Mouse (Mus musculus) neural tube, embryonic 14.5 days (tissue): ENCODE measurements around the gene Sae1. TPM values are rescaled to one million over a fixed set of nuclear protein-coding genes. Genes with fewer than 3 reads are reported as not detected.

Experiments used
- ATAC-seq: fragments of 200-750 bp; cut with Nextera tagmentation; 2 replicates; pipeline ENCODE4 v1.8.0; 2017; ENCODE audit warnings: low read depth, mild to moderate bottlenecking, moderate TSS enrichment, moderate library complexity
- H3K27ac ChIP-seq: fragments of 300-500 bp; sonication (generic); 2 replicates; pipeline ENCODE4 v1.5.1; 2014; ENCODE audit warnings: low read depth, mild to moderate bottlenecking, control low read depth, low read length, moderate library complexity, mixed read lengths
- H3K27me3 ChIP-seq: fragments of 300-500 bp; sonication (generic); 2 replicates; pipeline ENCODE4 v1.6.1; 2014; ENCODE audit warnings: low read length; ENCODE audit not compliant: control insufficient read depth, insufficient read depth
- H3K36me3 ChIP-seq: fragments of 300-500 bp; sonication (generic); 2 replicates; pipeline ENCODE4 v1.6.1; 2014; ENCODE audit warnings: low read length, mixed read lengths; ENCODE audit not compliant: control insufficient read depth, insufficient read depth
- H3K4me1 ChIP-seq: fragments of 300-500 bp; sonication (generic); 2 replicates; pipeline ENCODE4 v1.6.1; 2014; ENCODE audit warnings: low read length; ENCODE audit not compliant: control insufficient read depth, insufficient read depth
- H3K4me2 ChIP-seq: fragments of 300-500 bp; sonication (generic); 2 replicates; pipeline ENCODE4 v1.6.1; 2014; ENCODE audit warnings: mild to moderate bottlenecking, low read depth, low read length, control low read depth
- H3K4me3 ChIP-seq: fragments of 300-500 bp; sonication (generic); 2 replicates; pipeline ENCODE4 v1.5.1; 2014; ENCODE audit warnings: low read depth, low read length, control low read depth, mixed read lengths
- H3K9ac ChIP-seq: fragments of 300-500 bp; sonication (generic); replicated peaks from 2 replicates; pipeline ENCODE4 v1.6.1; 2014; ENCODE audit warnings: low read depth, mild to moderate bottlenecking, control low read depth, low read length, mixed read lengths
- H3K9me3 ChIP-seq: fragments of 300-500 bp; sonication (generic); 2 replicates; pipeline ENCODE4 v1.6.1; 2016; ENCODE audit warnings: low read length; ENCODE audit not compliant: control insufficient read depth
- WGBS: fragments of 180-500 bp; shearing (Covaris S2); extraction: QIAGEN DNeasy Blood & Tissue Kit; methylation state at CpG from one replicate; pipeline ENCODE4 v1.1.7; 2014; 5-methylcytosine and 5-hydroxymethylcytosine counted together
- polyA plus RNA-seq: library from polyadenylated mRNA; unstranded; fragments of >200 nt; fragmentation: Nextera tagmentation; extraction: Ambion mirVana; gene quantifications from 2 replicates; pipeline ENCODE4 v1.2.1, GENCODE M21; 2014

Sae1 gene
- polyA plus RNA-seq, 1 experiment from 2014 or later, result 197 TPM

GRCm38 (mm10) chr7:16368835-16369234, 18.8 kb downstream of the Sae1 start:
- ATAC-seq, result no peak
- 0 out of 2 replicates have a peak, but pooled peaks cover 4% of the 10 kb centered on the region for H3K4me1 ChIP-seq
- H3K27me3 ChIP-seq, result no peaks in the 10 kb centered on the region
- H3K4me3 ChIP-seq, result no peak overlapping the region
- no peak overlapping the region for H3K9ac ChIP-seq
- no peak overlapping the region for H3K27ac ChIP-seq
- peaks cover 36% of the 10 kb centered on the region for H3K36me3 ChIP-seq
- 94% methylated on average over 2 of the region's 2 CpGs for WGBS
- H3K4me2 ChIP-seq, result no peak overlapping the region
- no peaks in the 10 kb centered on the region for H3K9me3 ChIP-seq

- Histone ChIP-seq H3K9ac (no peak overlapping the region), H3K9me3 (no peaks in the 10 kb centered on the region), H3K36me3 (peaks cover 36% of the 10 kb centered on the region), H3K27ac (no peak overlapping the region), H3K4me2 (no peak overlapping the region), H3K27me3 (no peaks in the 10 kb centered on the region), H3K4me1 (0 out of 2 replicates have a peak, but pooled peaks cover 4% of the 10 kb centered on the region), H3K4me3 (no peak overlapping the region)
- no peak for ATAC-seq
- WGBS, result 55% methylated on average over 4 of the region's 4 CpGs
Measured at GRCm38 (mm10) chr7:16366669-16367068, 20.9 kb downstream of the Sae1 start.

- Histone ChIP-seq H3K36me3 (peaks cover 35% of the 10 kb centered on the region), H3K9ac (no peak overlapping the region), H3K9me3 (no peaks in the 10 kb centered on the region), H3K27me3 (no peaks in the 10 kb centered on the region), H3K4me1 (0 out of 2 replicates have a peak, but pooled peaks cover 4% of the 10 kb centered on the region), H3K4me2 (no peak overlapping the region), H3K27ac (0 out of 2 replicates have a peak overlapping the region, but pooled peaks have one; percentile 30), H3K4me3 (no peak overlapping the region)
- ATAC-seq, result no peak
- WGBS, result 28% methylated on average over 10 of the region's 10 CpGs
Measured at GRCm38 (mm10) chr7:16366133-16366646, 21.4 kb downstream of the Sae1 start.

GRCm38 (mm10) chr7:16364901-16365500, 22.6 kb downstream of the Sae1 start:
- peak; percentile 86 for ATAC-seq
- Histone ChIP-seq H3K9me3 (no peaks in the 10 kb centered on the region), H3K9ac (no peak overlapping the region), H3K4me1 (0 out of 2 replicates have a peak, but pooled peaks cover 4% of the 10 kb centered on the region), H3K4me2 (no peak overlapping the region), H3K27ac (peak overlapping the region; percentile 45; the same call in 1 of the 2 replicates), H3K36me3 (peaks cover 30% of the 10 kb centered on the region), H3K4me3 (no peak overlapping the region), H3K27me3 (no peaks in the 10 kb centered on the region)
- 4% methylated on average over 4 of the region's 4 CpGs for WGBS

GRCm38 (mm10) chr7:16364319-16364718, 23.3 kb downstream of the Sae1 start:
- no peaks in the 10 kb centered on the region for H3K9me3 ChIP-seq
- H3K36me3 ChIP-seq, result peaks cover 24% of the 10 kb centered on the region
- H3K4me1 ChIP-seq, result 0 out of 2 replicates have a peak, but pooled peaks cover 4% of the 10 kb centered on the region
- 46% methylated on average over 1 of the region's 1 CpGs for WGBS
- no peak overlapping the region for H3K9ac ChIP-seq
- H3K4me3 ChIP-seq, result no peak overlapping the region
- no peak overlapping the region; the same call in 1 of the 2 replicates for H3K27ac ChIP-seq
- H3K27me3 ChIP-seq, result no peaks in the 10 kb centered on the region
- ATAC-seq, result no peak
- no peak overlapping the region for H3K4me2 ChIP-seq

GRCm38 (mm10) chr7:16357602-16358001, 30.0 kb downstream of the Sae1 start:
- Histone ChIP-seq H3K4me3 (no peak overlapping the region), H3K4me1 (no peaks in the 10 kb centered on the region), H3K4me2 (no peak overlapping the region), H3K9me3 (no peaks in the 10 kb centered on the region), H3K9ac (no peak overlapping the region), H3K36me3 (peaks cover 25% of the 10 kb centered on the region; the same call in 1 of the 2 replicates), H3K27ac (no peak overlapping the region), H3K27me3 (no peaks in the 10 kb centered on the region)
- no peak for ATAC-seq
- 90% methylated on average over 3 of the region's 3 CpGs for WGBS

GRCm38 (mm10) chr7:16355854-16356594, 31.6 kb downstream of the Sae1 start:
- 94% methylated on average over 3 of the region's 3 CpGs for WGBS

GRCm38 (mm10) chr7:16349999-16350398, 37.6 kb downstream of the Sae1 start:
- Histone ChIP-seq H3K9ac (no peak overlapping the region), H3K27me3 (no peaks in the 10 kb centered on the region), H3K4me1 (no peaks in the 10 kb centered on the region), H3K9me3 (no peaks in the 10 kb centered on the region), H3K4me3 (no peak overlapping the region), H3K36me3 (peaks cover 8% of the 10 kb centered on the region; the same call in 1 of the 2 replicates), H3K4me2 (no peak overlapping the region), H3K27ac (no peak overlapping the region)
- no peak for ATAC-seq
- WGBS, result 78% methylated on average over 5 of the region's 5 CpGs

More at GRCm38 (mm10) chr7:16355854-16356594, 31.6 kb downstream of the Sae1 start:
- H3K4me2 ChIP-seq, result no peak overlapping the region
- H3K9ac ChIP-seq, result no peak overlapping the region
- H3K4me3 ChIP-seq, result no peak overlapping the region
- H3K36me3 ChIP-seq, result peaks cover 25% of the 10 kb centered on the region; the same call in 1 of the 2 replicates
- H3K9me3 ChIP-seq, result no peaks in the 10 kb centered on the region
- H3K27ac ChIP-seq, result no peak overlapping the region
- H3K27me3 ChIP-seq, result no peaks in the 10 kb centered on the region
- no peaks in the 10 kb centered on the region for H3K4me1 ChIP-seq
- no peak for ATAC-seq

GRCm38 (mm10) chr7:16345297-16345696, 42.3 kb downstream of the Sae1 start:
- Histone ChIP-seq H3K36me3 (peaks cover 4% of the 10 kb centered on the region; the same call in 1 of the 2 replicates), H3K4me2 (no peak overlapping the region), H3K4me1 (no peaks in the 10 kb centered on the region), H3K9me3 (no peaks in the 10 kb centered on the region), H3K27me3 (no peaks in the 10 kb centered on the region), H3K27ac (no peak overlapping the region), H3K4me3 (no peak overlapping the region), H3K9ac (no peak overlapping the region)
- WGBS, result 74% methylated on average over 4 of the region's 4 CpGs
- no peak for ATAC-seq
